Mouse (Mus musculus): ENCODE results near the gene Cryzl2. TPM values are rescaled to one million over a fixed set of nuclear protein-coding genes. Genes with fewer than 3 reads are reported as not detected.

The Cryzl2 gene
- total RNA-seq, 1 experiment from 2014 or later: 36.9 TPM

DNA sequence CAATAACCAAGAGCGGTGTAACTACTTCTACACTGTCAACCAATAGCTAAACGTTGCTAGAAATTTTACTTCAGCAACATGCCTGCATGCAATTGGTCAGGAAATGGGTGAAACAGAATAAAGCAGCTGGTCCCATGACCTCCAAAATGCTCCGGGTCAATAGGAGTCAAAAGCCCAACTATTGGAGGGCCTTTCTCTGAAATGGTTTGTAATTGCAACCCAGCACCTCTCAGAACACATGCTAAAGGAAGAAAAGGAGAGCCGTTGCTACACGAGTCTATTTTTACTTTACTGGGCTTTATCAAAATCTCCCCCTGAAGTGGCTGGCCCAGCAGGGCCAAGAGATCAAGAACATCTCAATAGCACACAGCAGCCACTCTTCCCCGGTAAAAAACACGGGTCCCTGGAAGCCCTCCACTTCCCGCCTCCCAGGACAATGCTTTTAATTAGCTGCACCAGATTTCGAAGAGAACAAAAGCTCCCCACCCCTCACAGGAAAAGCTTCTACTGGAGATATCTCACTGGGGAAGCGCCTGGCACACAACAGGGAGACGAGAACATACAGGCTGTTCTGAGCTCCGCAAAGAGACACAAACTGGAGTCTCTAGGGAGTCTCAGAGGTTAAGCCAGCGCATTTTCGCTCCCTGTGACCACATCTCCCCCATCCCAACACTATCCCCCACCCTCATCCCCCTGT is 15.2 kb upstream of the Cryzl2 start:
- no peak for DNase-seq

DNA sequence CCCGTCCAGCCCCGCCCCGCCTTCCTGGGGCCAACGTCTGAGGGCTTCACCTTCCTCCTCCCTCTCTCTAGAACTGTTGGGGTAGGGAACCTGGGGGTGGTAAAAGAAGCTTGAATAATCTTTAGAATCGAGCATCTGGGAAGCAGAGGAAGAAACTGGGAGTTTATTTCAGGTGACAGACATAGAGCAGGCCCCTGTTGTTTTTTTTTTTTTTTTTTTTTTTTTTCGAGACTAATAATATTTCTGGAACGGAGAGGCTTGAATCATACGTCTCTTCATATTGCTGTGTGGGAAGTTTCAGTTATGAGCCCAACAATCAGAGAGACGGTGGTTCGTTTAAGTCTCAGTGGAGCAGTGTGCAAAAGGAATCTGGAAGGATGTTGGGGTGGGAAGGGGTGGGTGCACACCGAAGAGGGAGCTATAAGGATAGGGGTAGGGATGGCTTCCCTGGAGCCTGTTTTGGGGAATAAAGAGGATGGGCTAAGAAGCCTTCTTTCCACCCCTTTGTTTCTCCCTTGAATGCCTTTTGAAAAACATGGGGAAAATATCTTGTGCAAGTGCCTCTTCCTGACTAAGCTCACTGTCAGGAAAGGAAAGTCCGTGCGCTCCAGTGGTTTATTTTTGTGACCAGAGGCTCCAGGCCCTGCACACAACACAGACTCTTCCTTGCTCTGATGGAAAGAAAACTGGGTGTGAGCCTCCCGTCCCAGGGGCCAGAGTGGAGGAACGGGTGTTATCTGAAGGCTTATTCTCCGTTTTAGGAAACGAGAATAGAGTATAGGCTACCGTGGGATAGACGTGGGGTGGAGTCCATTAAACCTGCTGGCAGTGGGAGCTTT is 14.4 kb upstream of the Cryzl2 start:
- DNase-seq: no peak

DNA sequence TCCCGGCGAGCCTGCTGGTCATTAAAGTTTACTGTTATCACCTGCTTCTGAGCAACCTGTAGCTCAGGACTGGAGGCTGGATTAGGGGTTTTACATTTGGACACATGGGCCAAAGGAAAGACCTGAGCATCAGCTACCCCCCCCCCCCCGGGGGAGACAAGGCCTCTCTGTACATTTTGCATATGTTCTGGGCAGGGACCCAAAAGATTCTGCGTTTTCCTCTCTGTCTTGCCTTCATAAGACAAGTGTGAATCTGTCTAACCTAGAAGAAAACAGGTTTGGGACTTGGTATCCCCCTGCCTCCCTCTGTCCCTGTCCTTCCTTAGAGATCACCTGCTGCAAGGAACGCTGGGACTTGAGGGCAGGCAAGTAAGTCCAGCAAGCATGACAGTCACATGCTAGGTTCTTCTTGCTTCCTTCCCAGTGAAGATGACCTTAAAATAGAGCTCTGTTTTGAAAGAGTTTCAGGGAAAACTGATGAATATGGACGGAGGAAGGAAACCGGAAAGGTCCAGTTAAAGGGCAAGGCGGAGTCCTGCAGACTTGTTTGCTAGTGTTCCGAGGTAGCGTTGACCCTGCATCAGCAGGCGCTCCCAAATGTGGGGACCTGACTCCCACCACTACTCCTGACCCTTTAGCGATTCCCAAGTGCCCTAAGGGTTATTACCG is 13.6 kb upstream of the Cryzl2 start:
- no peak for DNase-seq

DNA sequence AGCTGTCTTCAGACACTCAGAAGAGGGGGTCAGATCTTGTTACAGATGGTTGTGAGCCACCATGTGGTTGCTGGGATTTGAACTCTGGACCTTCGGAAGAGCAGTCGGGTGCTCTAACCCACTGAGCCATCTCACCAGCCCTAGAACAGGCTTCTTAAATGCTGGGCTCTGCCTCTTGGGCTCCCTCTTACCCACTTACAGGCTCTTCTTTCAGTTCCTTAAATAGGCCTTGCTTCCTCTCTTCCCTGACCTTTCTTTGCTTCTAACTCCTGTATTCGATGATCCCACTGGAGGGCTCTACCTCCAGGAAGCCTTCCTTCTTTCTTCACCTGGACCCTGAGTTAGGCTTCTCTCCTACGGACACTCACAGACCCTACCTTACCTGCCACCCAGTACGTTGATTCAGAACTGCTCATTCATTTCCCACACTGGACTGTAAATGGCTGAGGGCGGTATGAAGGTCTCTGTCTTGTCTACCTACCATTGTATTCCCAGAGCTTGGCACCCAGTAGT is 12.9 kb upstream of the Cryzl2 start:
- DNase-seq: no peak

DNA sequence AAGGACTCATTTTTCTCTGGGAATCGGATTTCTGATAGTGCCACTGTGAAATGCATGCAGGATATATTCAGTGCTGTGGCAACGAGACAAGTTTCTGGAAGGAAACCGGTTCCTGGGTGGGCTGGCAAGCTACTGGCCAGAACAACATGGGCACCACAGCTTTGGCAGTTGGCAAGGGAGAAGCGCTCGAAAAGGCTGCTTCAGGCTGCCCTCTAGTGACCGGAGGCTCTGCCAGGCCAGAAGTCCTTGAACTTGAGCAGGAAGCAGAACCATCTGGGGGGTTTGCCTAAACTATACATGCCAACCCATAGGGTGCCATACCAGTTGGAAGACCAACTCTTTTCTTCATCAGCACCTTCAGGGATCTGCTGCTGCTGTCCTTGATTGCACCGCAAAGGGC is 12.1 kb upstream of the Cryzl2 start:
- peak; percentile 80 for DNase-seq

DNA sequence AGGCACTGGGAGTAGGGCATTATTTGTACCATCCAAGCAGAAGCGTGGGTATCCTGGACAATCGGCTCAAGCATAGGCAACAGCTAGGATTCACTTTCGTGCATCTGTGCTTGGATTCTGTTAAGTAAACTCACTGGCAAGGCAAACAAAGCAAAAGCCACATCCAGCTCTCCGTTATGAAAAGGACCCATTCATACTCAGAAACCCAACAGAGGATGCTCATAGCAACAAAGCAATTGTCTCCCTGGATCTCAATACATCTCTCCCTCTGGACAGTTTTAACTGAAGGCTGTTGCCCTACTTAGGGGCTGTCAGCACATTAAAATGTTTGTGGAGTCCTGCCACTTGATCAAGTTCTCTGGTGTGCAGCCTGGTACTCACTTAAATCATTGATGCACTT is 11.2 kb upstream of the Cryzl2 start:
- DNase-seq: no peak

DNA sequence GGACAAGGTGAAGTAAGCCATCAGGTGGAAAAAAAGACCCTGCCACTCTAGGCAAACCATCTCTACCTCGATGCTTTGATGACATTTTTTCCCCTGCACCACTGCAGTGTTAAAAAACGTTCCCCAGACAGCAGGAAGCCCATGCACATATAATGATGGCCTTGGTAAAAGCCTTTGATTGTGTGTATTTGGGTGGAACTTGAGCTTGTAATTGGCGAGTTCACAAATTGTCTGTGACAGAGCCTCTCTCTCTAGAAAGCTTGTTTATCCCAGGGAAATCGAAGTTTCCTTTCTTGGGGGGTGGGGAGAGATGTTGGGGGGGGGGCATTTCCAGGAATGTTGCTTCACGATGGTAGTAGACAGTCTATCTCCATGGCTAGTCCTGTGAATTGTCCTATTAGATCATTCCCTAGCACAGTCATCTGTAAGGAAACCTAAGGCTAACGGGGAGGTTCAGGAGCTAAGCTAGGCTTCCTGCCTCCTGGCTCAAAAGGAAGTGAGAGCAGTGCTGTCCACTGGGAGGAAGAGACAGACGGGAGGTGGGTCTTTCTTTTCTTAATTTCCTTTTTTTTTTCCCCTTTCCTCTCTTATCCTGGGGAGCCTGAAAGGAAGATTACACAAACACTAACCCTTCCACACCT is 10.1 kb upstream of the Cryzl2 start:
- DNase-seq: no peak

DNA sequence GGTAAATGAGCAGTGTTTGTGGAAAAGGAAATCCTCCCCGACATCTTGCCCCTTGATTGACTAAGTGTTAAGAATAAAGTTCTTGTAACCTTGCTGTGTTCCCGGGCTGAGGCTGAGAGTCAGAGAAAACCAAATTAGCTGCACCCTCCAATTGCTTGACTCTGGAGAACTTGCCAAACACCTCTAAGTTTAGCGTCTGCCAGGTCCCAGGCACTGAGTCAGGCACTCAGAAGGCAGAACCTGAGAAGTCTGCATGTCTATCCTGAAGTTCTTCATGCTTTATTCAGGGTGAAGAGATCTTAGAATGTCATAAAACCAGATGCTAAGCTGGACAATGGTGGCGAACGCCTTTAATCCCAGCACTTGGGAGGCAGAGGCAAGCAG is 9.6 kb upstream of the Cryzl2 start:
- DNase-seq: no peak

DNA sequence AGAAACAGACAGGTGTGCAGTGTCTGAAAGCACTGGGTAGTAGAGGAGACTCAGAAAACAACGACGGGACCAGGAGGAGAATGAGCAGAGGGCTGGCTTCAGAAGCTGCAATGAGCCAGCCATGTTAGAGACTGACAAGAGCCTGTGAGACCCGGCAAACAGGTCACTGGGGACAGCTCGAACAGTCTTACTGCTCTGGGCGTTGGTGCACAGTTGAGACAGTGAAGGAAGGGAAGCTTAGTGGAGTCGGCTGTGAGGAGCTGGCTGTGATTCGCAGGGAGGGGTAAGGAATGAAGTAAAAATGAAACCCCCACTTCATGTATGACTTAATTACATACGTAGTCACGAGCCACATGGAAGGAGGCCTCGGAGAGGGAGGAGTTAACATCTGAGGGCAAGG is 8.8 kb upstream of the Cryzl2 start:
- DNase-seq: no peak

DNA sequence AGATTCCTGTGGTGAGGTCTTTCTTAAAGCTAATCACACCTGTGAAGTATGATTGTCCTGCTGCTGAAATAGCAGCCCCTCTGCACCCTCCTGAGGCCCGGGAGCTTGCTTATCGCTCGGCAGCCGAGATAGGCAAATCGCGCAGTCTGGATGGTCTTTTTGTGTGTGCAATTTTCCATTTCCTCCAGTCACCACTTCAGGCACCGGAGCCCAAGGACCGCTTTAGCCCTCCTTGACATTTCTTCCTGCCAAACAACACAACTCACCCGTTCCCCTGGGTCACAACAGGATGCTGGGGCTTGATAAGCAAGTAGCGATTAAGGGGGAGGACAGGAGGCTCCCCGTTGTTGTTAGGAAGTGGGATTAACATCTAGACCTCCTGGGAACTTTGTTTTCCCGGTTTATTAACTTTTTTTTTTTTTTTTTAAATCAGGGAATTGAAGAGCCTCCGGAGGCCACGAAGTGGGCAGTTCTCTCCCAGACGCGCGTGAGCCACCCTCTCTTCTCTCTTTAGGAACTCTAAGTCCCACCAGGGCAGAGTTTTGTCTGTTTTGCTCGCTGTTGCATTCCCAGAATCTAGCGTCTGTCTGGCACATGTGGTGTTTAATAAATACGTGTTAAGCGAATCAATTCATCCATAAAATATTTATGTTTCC is 8.3 kb upstream of the Cryzl2 start:
- peak; percentile 62 for DNase-seq

DNA sequence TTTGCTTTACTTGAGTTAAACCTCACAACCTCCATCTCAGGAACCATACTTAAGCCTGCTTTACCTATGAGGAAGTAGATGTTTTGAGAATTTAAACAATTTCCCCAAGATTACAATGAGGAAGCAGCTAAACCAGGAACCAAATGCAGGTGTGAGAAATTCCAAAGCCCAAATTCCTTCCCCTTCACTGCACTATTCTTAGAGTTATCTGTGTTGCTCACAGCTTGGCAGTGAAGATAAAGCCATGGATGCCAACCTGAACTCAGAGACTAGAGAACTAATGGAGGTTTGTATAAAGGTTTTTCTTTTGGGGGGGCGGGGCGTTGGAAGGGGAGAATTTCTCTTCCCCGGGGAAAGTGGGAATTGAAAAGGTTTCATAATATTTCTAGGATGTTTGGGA is 6.1 kb upstream of the Cryzl2 start:
- no peak for DNase-seq

DNA sequence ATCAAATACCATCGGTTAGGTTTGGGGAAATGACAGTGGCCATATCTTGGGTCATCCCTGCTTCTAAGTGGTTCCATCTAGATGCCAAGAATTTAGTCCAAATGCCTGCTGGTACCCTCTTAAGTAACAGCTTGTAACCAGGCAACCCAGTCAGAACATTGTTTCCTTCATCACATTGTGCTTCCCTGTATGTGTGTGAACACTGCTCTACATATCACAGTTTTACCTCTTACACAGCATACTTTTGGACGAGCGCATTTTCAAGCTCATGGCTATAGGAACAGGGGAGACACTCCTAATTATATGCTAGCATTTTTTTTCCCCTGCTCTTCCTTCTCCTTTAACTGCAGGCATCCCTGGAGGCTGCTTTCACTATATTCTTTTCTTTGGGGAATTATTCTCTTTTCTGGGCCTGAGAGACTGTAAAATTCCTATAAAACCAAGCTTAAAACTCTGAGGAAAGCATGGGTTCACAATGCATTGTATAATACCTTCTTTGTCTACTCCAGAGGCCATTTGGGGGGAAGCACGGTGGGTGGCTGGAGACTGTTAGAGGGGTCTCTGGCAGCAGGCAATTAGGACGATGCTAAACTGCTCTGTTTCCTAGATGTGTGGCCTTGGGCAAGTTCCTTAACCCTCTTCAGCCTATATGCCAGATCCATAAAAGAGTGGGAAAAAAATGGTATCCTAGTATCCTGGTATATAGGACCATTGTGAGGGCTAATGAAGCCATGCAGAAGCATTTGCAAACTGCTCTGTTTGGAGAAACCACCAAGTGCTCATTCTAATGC is 5.4 kb upstream of the Cryzl2 start:
- DNase-seq: no peak

DNA sequence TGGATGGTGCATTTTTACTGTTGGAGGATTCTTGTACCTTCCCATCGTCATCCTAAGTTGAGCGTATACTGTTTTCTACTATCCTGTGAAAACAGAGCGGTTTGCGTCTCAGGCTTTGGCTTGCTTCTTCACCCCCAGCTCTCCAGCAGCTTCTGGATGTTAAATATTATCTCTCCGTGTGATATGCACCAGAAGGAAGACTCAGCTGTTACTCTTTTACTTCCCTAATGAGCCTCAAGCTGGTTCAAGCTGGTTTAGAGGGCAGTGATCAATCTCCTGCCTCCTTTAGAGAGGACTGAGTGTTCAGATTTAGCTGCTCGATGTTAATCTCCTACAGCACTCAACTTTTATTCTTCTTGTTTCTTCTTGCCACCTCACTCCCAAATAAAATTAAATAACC is 3.5 kb upstream of the Cryzl2 start:
- no peak for DNase-seq

DNA sequence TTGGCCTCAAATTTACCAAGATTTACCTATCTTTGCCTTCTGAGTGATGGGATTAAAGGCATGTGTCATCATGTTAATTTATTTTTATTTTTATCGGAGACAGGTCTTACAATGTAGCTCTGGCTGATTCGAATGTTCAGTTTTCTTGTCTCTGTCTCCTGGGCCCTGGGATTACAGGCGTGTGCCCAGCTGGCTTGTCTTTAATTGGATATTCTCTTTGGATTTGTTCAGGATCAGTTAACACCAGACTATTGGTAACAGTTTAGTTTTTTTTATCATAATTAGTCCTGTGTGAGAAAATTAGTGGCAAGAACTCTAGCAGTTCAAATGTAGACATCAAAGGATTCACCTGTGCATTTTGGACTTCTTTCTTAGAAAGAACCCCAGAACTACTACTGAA is 588 bp upstream of the Cryzl2 start:
- DNase-seq: no peak

DNA sequence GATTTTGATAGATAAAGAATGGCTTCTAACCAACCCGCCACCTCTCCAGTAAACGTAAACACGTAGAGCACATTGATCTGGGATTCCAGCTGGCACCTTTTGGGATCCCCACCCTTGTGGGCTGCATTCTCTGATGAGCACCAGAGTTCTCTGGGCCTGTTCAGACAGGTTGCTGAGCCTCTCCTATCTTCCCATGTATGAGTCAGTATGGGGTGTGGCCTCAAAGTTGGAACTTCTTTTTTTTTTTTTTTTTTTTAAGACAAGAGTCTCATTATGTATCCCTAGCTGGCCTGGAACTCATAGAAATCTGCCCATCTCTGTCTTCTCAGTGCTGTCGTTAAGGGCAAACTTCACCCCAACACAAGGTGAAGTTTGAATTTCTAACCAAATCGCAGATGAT is 1.5 kb downstream of the Cryzl2 start:
- no peak for DNase-seq

DNA sequence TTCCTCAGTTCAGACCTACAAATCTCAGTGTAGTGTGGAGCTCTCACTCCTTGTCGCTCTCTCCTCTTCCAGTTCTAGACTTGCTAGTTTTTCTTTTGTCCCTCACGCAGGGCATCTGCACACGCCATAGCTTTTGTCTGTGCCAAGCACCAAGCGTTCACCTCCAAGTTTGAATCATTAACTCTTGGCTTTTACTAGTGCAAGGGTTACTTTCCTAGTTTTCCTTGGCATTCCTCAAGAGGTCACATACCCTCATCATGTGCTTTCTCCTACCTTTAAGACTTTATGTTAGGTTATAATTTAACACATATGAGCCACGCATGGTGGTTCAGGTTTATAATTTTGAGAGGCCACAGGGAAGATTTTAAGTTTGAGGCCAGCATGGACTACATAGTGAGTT is 2.9 kb downstream of the Cryzl2 start:
- DNase-seq: no peak

DNA sequence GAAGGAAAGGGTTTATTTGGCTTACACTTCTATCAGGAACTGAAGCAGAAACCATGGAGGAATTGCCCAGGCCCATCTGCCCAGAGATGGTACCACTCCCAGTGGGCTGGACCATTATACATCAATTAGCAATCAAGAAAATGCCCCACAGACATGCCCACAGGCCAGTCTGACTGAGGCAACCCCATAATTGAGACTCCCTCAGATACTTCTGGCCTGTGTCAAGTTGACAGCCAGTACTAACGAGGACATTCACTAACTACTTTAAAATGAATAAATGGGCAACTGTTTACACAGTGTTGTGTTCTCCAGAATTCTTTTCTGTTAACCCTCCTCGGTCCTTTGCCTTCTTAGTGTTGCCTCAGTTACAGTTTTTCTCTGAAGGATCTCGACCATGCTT is 4.0 kb downstream of the Cryzl2 start:
- no peak for DNase-seq

DNA sequence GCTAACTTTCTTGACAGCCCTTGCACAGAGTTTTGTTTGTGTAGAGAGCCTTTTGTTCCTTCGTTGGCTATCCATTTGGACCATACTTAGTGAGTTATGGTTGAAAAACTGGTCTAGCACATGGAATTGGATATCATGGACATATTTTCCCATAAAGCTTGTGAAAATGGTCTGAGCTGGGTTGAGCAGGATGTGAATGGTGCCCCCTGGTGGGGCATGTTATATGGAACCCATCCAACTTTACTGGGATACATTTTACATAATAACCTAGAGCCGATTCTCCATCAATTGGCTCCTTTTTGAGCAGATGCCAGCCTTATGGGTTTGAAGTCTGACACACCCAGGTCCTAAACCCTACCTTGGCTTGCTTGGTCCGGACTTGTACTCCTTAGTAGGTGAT is 6.8 kb downstream of the Cryzl2 start:
- DNase-seq: peak; percentile 68

DNA sequence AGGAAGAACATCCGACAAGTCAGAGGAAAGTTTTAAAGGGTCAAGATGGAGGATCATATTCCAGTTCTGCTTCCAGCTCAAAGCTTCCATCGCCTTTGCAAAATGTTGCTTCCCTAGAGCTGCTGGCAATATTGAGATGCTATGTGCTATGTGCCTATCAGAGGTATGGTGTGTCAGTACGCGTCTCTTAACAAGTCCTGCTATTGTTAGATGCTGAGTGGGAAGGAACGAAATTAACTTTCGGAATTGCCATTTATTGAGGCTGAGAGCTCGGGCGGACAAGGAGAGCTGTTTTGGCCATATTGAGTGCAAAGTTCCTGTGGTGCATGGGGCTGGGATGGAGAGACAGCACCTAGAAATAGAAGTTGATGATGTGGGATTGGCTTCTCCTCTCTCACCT is 9.5 kb downstream of the Cryzl2 start:
- no peak for DNase-seq

DNA sequence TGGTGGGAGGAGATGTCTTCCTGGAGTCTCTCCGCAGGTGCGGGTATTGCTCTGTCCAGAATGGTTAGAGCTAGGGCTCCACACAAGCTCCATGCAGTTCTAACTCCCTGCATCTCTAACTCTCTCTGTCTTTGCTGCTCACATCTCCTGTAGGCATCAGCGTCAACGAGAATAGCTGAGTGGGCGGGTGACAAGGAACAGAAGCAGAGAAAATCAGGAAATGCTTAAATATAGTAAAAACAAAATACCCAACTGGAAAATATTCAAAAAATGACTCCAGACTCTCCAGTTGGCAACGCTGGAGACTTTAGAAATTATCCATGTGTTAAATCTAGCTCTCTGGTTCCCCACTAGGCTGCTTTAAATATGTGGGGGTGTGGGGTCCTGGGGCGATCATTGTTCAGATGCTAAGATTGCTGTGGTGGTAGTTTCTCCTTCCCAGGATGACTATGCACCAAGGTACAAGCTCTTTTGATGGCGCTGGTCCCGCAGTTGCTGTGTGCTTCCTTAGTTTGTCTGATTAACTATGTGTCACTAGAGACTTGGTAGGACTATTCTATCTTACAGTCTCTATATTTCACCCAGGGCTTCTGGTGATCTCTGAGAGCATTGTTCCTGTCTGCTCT is 12.5 kb downstream of the Cryzl2 start:
- DNase-seq: no peak

DNA sequence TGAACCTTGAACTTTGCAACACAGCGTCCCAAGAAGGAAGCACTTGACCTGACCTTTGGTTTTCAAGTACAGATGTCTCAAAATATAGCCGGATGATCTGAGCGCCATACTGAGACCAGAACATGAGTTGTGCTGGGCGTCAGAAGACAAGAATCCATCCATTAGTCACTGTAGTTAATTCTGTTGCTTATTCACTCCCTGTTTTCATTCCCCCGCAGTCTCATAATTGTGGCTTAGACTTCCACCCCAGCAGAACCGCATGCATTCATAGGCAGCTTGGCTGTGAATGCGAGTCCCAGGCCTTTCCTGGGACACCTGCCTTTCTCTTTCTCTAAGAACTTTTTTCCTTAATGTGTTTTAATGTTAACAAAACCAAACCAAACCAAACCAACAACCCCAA is 14.3 kb downstream of the Cryzl2 start:
- no peak for DNase-seq
